Mouse (Mus musculus) right cerebral cortex, adult 2 months (tissue): Measurements from ENCODE around the gene Gm36028.
A peak's percentile ranks its signal among the peaks of the same experiment; 100 is the strongest.

Experiments used
- DNase-seq, 2 experiments: peaks; one replicate each; pipeline ENCODE4 v3.0.0; 2021 to 2022; ENCODE audit warnings: low spot score in 2 of 2

Gene Gm36028

DNA sequence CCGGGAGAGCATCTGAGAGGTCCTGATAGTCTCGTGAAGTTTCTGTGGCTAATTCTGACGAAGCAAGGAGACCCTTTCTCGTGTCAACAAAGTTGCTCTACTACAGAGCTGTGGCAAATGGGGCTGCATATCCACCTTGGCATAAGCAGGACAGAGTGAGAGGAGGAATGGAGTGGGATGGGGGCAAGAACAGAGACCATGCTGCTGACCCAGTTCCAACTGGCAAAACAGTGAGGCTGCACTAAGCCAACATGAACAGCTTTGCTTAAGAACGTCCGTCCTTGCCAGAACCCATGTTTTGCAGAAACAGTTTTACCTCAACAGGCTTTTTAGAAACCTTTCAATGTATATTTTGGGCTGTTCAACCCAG is 51.3 kb downstream of the Gm36028 start:
- no peak for DNase-seq

DNA sequence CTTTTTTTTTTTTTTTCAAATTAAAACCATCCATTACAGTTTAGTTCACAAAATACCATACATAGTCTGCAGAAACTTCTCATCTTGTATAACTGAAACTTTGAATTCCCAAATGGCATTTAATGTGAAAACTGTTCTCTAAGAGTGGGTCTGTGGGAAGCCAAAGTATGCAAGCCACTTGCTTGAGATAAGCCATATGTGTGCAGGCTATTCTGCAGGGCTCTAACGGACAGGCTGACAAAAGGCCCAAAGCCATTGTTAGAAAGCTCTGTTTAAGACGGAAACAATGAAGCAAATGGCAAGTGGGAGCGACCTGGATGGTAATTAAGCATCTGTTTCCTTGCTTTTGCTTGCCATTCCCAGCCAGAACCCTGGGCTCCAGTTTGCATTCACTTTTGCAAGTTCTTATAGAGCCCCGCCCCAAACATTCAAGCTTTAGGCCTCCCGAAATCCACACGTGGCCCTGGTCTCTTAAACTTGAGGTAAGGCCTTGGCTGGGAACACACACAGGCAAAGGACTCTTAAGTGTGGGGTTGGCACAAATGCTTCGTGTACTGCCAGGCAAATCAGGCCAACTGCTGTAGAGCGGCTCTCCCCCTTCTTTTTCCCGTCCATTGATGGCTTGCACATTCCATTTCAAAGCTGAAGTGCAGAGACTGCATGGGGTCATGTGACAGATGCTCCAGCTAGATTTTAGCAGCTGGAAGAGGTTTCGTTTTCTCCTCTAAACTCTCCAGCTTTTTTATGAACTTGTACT is 51.9 kb downstream of the Gm36028 start:
- no peak for DNase-seq

DNA sequence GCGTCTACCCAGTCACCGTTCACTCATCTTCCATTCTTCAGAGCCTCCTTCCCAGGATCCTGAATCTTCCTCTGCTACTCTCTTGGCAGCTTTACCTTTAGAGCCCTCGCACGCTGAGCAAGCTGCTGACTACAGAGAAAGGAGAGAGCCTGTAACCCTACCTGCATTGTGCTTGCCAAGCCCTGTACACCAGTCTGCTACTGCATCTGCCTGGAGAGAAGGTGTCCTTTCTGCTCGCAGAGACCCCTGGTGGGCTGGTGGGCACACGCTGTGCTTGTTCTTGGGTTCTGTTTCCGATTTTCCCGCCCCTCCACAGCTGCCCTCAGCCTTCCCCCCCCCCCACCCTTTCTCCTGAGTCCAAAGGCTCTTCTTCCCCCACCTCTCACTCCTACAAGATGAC is 53.7 kb downstream of the Gm36028 start:
- no peak for DNase-seq

DNA sequence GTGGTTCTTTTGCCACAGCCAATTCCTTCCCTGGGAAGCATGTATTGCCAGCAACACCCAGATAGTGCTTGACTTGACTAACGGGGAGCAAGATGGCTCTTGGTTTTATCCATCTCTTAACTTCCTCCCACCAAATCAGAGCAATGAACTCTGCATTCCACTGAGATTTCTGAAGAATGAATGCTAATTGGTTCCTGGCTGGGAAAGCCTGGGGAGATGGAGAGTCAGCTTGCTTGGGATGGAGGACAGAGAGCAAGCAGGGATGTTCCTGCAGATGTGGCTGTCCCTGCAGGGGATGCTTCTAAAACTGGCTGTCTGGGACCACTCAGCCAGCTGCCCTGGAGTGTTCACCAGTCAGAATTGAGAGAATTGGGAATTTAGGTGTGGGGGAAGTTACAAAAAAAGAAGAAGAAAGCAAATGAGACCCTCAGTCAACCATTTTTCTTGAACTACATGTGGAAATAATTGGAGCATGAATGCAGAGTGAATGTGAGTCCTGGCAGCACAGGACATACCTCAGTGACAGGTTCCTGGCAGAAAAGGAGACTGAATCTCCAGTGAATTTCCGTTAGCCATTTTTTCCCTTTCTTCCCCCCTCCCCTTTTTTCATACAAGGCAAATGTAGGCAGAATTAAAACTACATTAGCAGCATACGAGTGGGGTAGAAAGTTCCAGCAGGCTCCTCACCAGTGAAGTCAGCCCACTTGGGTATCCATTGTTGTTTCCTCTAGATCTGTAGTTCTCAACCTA is 55.0 kb downstream of the Gm36028 start:
- no peak for DNase-seq

DNA sequence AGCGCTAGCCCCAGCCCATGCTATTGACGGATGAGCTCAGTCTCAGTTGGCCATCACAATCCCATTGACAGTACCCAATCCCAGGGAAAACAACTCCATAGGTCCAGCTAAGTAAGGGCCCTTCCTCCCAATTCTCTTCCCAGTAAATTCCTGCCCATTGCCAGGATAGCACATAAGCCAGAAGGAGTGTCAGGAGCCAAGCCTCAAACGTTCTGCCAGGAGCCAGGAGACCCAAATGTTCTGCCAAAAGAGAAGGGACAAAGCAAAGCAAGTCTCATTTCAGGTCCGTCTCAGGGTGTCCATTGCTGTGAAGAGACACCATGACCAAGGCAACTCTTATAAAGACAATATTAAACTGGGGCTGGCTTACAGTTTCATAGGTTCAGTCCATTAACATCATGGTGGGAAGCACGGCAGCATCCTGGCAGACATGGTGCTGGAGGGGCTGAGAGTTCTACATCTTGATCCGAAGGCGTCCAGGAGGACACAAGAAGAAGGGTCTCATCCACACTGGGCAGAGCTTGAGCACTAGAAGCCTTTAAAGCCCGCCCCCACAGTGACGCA is 57.5 kb downstream of the Gm36028 start:
- no peak for DNase-seq

DNA sequence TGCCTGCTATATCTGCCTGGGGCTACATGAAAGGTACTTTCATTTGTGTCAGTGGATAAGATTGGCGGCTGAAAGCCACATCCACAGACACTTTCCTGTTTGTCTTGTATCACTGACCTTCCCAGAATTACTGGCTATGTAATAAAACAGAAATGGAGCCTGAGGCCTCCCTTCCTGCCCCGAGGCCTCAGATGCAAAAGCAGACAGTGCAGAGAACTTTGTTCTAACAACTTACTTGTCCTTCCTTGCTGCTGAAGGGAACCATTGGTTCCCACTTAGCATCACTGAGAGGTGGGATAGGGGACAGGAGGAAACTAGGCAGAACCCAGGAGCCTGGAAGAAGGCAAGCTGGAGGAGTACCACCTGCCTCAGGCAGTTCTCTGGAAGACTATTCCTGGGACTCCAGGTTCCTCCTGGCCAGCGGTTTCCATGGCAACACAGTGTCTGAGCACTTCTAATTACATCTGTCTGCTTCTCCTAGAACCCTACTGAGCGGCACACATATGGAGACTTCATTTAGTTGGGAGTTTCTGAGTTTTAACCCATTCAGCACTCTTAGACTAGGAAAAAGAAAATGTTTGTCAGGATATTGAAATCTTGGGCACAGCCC is 58.2 kb downstream of the Gm36028 start:
- DNase-seq: peak; percentile 55 to 68

DNA sequence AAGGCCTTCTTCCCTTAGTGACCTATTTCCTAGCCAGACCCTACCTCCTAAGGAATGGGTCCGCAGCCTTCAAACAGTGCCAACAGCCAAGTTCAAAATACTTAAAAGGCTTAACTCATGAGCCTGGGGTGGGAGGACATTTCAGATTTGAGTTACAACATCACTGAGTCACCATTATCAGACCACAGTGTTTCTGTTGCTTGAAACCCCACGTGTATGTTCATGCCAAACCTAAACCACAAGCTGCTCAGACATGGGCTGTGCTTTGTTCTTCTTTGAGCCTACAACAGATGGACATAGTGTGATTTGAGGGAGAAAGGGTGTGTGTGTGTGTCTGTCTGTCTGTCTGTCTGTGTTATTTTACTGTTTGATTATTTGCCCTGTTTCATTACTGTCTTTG is 59.8 kb downstream of the Gm36028 start:
- no peak for DNase-seq
